Comparison of ENCODE assay signal across 8 mouse cellular contexts in the genomic region with DNA sequence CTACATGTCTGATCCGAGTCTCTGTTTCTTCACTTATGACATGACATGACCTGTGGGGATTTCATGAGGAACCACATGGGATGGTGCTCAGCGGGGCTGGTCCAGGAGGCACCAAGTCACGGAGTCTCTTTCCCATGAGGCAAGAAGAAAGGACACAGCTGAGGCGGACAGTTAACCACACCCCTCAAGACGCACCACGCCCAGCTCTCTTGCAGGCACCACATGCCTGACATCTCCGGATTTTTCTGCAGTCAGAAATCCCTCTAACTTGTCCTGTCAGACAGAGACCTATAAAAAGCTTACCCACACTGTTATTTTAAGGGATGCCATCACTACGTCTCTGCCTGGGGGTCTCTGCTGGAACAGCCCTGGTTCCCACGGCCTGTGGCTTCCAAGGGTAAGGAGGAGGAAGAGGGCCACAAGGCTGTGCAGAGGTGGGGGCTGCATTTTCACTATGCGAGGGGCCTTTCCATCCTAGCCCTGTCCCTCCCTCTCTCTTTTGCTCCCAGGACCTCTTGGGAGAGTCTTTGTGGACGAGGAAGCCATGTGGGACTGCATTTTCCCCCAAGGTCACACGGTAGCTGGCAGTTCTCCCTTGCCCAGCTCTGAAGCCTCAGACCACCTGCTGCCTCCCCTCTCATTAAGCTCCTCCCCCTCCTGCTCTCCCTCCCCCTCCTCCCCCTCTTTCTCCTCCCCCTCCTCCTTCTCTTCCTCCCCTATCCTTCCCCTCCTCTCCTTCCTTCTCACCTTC.
DNase-seq lines count a peak whose midpoint lies in the region; ATAC-seq and TF ChIP-seq lines count a peak whose summit lies in the region.
"Had no signal": no experiment of that assay in that cellular context is flagged by ENCODE, and none has a peak within 500 bp of the region (broad histone marks: within the 10 kb centered on the region; RNA-seq: fewer than 3 reads in every experiment).

No protein-coding gene starts in this region.

- no peak overlapping the region for H3K4me2 ChIP-seq in neural tube, embryonic 15.5 days
- H3K4me2 ChIP-seq in forebrain, embryonic 12.5 days: peak overlapping the region; percentile 13; the same call in 1 of the 2 replicates
- H3K4me2 ChIP-seq in stomach, postnatal 0 days (replicated peaks; ENCODE audit: low read depth): no peak overlapping the region

- H3K4me1 ChIP-seq in neural tube, embryonic 15.5 days: peaks cover 57% of the 10 kb centered on the region
- H3K4me1 ChIP-seq in forebrain, embryonic 12.5 days: peaks cover 89% of the 10 kb centered on the region
- peaks cover 73% of the 10 kb centered on the region for H3K4me1 ChIP-seq in limb, embryonic 10.5 days
- 0 out of 2 replicates have a peak, but pooled peaks cover 4% of the 10 kb centered on the region for H3K4me1 ChIP-seq in stomach, postnatal 0 days (replicated peaks; ENCODE audit: control insufficient read depth, insufficient read depth)

- DNase-seq in neural tube, embryonic 10.5 days (ENCODE audit: extremely low spot score, low spot score): peak; percentile 50
- DNase-seq in limb, embryonic 10.5 days (ENCODE audit: low spot score): no peak
- no peak for DNase-seq in stomach, postnatal 0 days (ENCODE audit: low spot score)
- DNase-seq in MN1 (ENCODE audit: low spot score): no peak
- no peak for DNase-seq in frontal cortex, postnatal 14 days (ENCODE audit: low spot score in 2 of 2)

- H3K4me3 ChIP-seq in neural tube, embryonic 15.5 days (replicated peaks): no peak overlapping the region
- no peak overlapping the region for H3K4me3 ChIP-seq in forebrain, embryonic 12.5 days (replicated peaks)
- H3K4me3 ChIP-seq in limb, embryonic 10.5 days: no peak overlapping the region
- no peak overlapping the region for H3K4me3 ChIP-seq in stomach, postnatal 0 days (ENCODE audit: low read depth, low read length)

- no peaks in the 10 kb centered on the region for H3K36me3 ChIP-seq in neural tube, embryonic 15.5 days
- no peaks in the 10 kb centered on the region for H3K36me3 ChIP-seq in forebrain, embryonic 12.5 days (replicated peaks)
- no peaks in the 10 kb centered on the region for H3K36me3 ChIP-seq in limb, embryonic 10.5 days
- no peaks in the 10 kb centered on the region for H3K36me3 ChIP-seq in stomach, postnatal 0 days (ENCODE audit: control insufficient read depth, insufficient read depth, low read length)

- ATAC-seq in neural tube, embryonic 15.5 days (ENCODE audit: low FRiP score): no peak
- no peak for ATAC-seq in forebrain, embryonic 12.5 days (ENCODE audit: low FRiP score)
- no peak for ATAC-seq in stomach, postnatal 0 days (ENCODE audit: low FRiP score, low TSS enrichment)

- TF ChIP-seq EP300 in stomach, postnatal 0 days (optimal IDR thresholded peaks at IDR 0.05): no peak

- no peaks in the 10 kb centered on the region for H3K9me3 ChIP-seq in neural tube, embryonic 15.5 days (replicated peaks)
- H3K9me3 ChIP-seq in forebrain, embryonic 12.5 days: no peaks in the 10 kb centered on the region
- H3K9me3 ChIP-seq in limb, embryonic 10.5 days (replicated peaks): no peaks in the 10 kb centered on the region
- H3K9me3 ChIP-seq in stomach, postnatal 0 days (ENCODE audit: control insufficient read depth, low read length): no peaks in the 10 kb centered on the region

- peaks cover 2% of the 10 kb centered on the region; the same call in 1 of the 2 replicates for H3K27me3 ChIP-seq in neural tube, embryonic 15.5 days (replicated peaks)
- peaks cover 7% of the 10 kb centered on the region; the same call in 1 of the 2 replicates for H3K27me3 ChIP-seq in forebrain, embryonic 12.5 days
- peaks cover 47% of the 10 kb centered on the region for H3K27me3 ChIP-seq in limb, embryonic 10.5 days (ENCODE audit: low read depth, poor library complexity, severe bottlenecking)
- H3K27me3 ChIP-seq in stomach, postnatal 0 days (ENCODE audit: control insufficient read depth, insufficient read depth, low read length): no peaks in the 10 kb centered on the region

- no peak for TF ChIP-seq CTCF in stomach, postnatal 0 days (IDR thresholded peaks at IDR 0.05; ENCODE audit: low read depth)

- no peak overlapping the region for H3K27ac ChIP-seq in neural tube, embryonic 15.5 days (replicated peaks)
- H3K27ac ChIP-seq in forebrain, embryonic 12.5 days: peak overlapping the region; percentile 90
- peak overlapping the region; percentile 53; the same call in 1 of the 2 replicates for H3K27ac ChIP-seq in limb, embryonic 10.5 days
- 0 out of 2 replicates have a peak overlapping the region, but pooled peaks have one; percentile 35 for H3K27ac ChIP-seq in stomach, postnatal 0 days (replicated peaks)
- H3K27ac ChIP-seq: macrophage had no signal

- H3K9ac ChIP-seq in neural tube, embryonic 15.5 days (replicated peaks): no peak overlapping the region
- peak overlapping the region; percentile 39 for H3K9ac ChIP-seq in forebrain, embryonic 12.5 days
- H3K9ac ChIP-seq in stomach, postnatal 0 days (ENCODE audit: low read length): no peak overlapping the region

- 15% methylated on average over 12 of the region's 12 CpGs for WGBS in neural tube, embryonic 15.5 days
- 9% methylated on average over 12 of the region's 12 CpGs for WGBS in forebrain, embryonic 12.5 days
- WGBS in limb, embryonic 10.5 days: 15% methylated on average over 12 of the region's 12 CpGs
- WGBS in stomach, postnatal 0 days: 15% methylated on average over 12 of the region's 12 CpGs
